Mouse (Mus musculus): ENCODE results near the gene Tnfaip8l2. TPM values are rescaled to one million over a fixed set of nuclear protein-coding genes. Genes with fewer than 3 reads are reported as not detected.

Gene Tnfaip8l2
- polyA plus RNA-seq, 1 experiment from 2014 or later, result 3.2 TPM

GRCm38 (mm10) chr3:95176500-95176899 lies 34.3 kb upstream of the Tnfaip8l2 start:
- Histone ChIP-seq H3K9me3 (ENCODE audit: control insufficient read depth, low read length) (no peaks in the 10 kb centered on the region), H3K27ac (ENCODE audit: low read depth) (no peak overlapping the region), H3K4me1 (replicated peaks; ENCODE audit: control insufficient read depth, insufficient read depth, low read length) (no peaks in the 10 kb centered on the region; the same call in 1 of the 2 replicates), H3K4me2 (ENCODE audit: low read length) (no peak overlapping the region), H3K4me3 (ENCODE audit: low read depth, low read length) (no peak overlapping the region), H3K36me3 (ENCODE audit: control insufficient read depth, insufficient read depth, low read length) (peaks cover 12% of the 10 kb centered on the region; the same call in 1 of the 2 replicates), H3K9ac (ENCODE audit: low read length) (no peak overlapping the region), H3K27me3 (replicated peaks; ENCODE audit: control insufficient read depth, insufficient read depth, low read length) (peaks cover 26% of the 10 kb centered on the region)
- no peak for ATAC-seq (replicated peaks; ENCODE audit: low FRiP score, low TSS enrichment, low read depth)
- 75% methylated on average over 3 of the region's 3 CpGs for WGBS
- DNase-seq (ENCODE audit: low spot score), result no peak

- H3K36me3 ChIP-seq (ENCODE audit: control insufficient read depth, insufficient read depth, low read length), result peaks cover 36% of the 10 kb centered on the region; the same call in 1 of the 2 replicates
- no peaks in the 10 kb centered on the region for H3K9me3 ChIP-seq (ENCODE audit: control insufficient read depth, low read length)
- DNase-seq (ENCODE audit: low spot score) (peak; percentile 97), ATAC-seq (replicated peaks; ENCODE audit: low FRiP score, low TSS enrichment, low read depth) (peak; percentile 34; the same call in 1 of the 2 replicates)
- peak overlapping the region; percentile 49 for H3K4me2 ChIP-seq (ENCODE audit: low read length)
- H3K9ac ChIP-seq (ENCODE audit: low read length), result no peak overlapping the region
- H3K27ac ChIP-seq (ENCODE audit: low read depth), result no peak overlapping the region
- no peaks in the 10 kb centered on the region; the same call in 1 of the 2 replicates for H3K4me1 ChIP-seq (replicated peaks; ENCODE audit: control insufficient read depth, insufficient read depth, low read length)
- 9% methylated on average over 16 of the region's 16 CpGs for WGBS
- H3K27me3 ChIP-seq (replicated peaks; ENCODE audit: control insufficient read depth, insufficient read depth, low read length), result peaks cover 34% of the 10 kb centered on the region
- no peak overlapping the region for H3K4me3 ChIP-seq (ENCODE audit: low read depth, low read length)
Measured at GRCm38 (mm10) chr3:95174011-95174592, 31.9 kb upstream of the Tnfaip8l2 start.

DNA sequence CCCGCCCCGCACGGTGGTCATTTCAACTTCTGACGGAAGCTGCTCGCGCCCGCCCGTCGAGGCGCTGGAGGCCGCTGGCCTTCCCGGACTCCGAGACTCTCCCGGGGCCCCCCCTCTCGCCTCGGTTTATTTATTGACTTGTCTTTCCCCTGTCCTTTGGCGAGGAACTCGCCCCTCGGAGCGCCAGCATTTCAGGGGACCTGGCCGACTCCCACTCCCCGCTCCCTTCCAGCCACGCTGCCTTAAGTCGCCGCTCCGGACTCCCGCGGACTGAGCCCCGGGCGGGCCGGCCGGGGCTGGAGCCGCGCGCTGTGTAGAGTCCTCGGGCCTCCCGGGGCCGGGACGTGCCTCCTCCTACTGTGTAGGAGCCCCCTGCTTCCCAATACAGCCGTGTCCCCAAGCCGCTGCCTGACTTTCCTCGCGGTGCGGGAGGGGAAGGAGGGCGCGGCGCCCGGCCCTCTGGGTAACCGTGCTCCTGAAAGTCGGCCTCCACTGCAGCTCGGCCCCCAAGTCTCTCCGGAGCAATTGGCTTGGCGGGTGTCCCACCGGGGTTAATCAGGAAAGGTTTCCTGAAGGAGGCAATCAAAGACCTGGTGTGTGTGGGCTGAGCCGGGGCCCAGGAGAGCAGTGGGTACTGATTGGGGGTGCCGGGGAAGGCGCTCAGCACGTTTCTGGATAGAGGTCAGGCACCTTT lies 31.2 kb upstream of the Tnfaip8l2 start:
- WGBS, result 16% methylated on average over 52 of the region's 58 CpGs
- H3K9ac ChIP-seq (ENCODE audit: low read length), result no peak overlapping the region; the same call in 1 of the 2 replicates
- H3K27ac ChIP-seq (ENCODE audit: low read depth), result no peak overlapping the region
- H3K27me3 ChIP-seq (replicated peaks; ENCODE audit: control insufficient read depth, insufficient read depth, low read length), result peaks cover 34% of the 10 kb centered on the region
- 0 out of 2 replicates have a peak, but pooled peaks have one; percentile 7 for ATAC-seq (replicated peaks; ENCODE audit: low FRiP score, low TSS enrichment, low read depth)
- H3K4me1 ChIP-seq (replicated peaks; ENCODE audit: control insufficient read depth, insufficient read depth, low read length), result no peaks in the 10 kb centered on the region; the same call in 1 of the 2 replicates
- peak; percentile 76 for DNase-seq (ENCODE audit: low spot score)
- no peaks in the 10 kb centered on the region for H3K9me3 ChIP-seq (ENCODE audit: control insufficient read depth, low read length)
- H3K4me3 ChIP-seq (ENCODE audit: low read depth, low read length), result peak overlapping the region; percentile 28; the same call in 1 of the 2 replicates
- H3K4me2 ChIP-seq (ENCODE audit: low read length), result peak overlapping the region; percentile 49
- H3K36me3 ChIP-seq (ENCODE audit: control insufficient read depth, insufficient read depth, low read length), result peaks cover 40% of the 10 kb centered on the region; the same call in 1 of the 2 replicates

DNA sequence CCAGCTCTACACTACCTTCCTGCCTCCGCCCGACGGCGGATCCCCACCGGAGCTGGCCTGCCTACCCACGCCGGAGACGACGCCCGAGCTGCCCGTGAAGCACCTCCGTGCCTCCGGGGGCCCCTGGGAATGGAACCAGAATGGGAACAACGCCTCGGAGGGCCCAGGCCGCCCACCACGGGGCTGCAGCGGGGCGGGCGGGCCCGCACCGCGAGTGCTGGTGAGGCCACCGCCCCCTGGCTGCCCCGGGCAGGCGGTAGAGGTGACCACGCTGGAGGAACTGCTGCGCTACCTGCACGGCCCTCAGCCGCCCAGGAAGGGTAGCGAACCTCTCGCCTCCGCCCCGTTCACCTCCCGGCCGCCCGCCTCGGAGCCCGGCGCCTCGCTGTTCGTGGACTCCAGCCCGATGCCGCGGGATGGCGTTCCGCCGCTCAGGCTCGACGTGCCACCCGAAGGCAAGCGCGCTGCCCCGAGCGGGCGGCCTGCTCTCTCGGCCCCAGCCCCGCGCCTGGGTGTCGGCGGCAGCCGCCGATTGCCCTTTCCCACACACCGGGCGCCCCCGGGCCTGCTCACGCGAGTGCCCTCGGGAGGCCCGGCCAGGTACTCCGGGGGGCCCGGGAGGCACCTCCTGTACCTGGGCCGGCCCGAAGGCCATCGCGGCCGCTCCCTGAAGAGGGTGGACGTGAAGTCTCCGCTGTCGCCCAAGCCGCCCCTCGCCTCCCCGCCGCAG lies 30.5 kb upstream of the Tnfaip8l2 start:
- 32% methylated on average over 78 of the region's 84 CpGs for WGBS
- Histone ChIP-seq H3K9ac (ENCODE audit: low read length) (no peak overlapping the region), H3K27me3 (replicated peaks; ENCODE audit: control insufficient read depth, insufficient read depth, low read length) (peaks cover 34% of the 10 kb centered on the region), H3K27ac (ENCODE audit: low read depth) (no peak overlapping the region), H3K36me3 (ENCODE audit: control insufficient read depth, insufficient read depth, low read length) (peaks cover 40% of the 10 kb centered on the region), H3K4me2 (ENCODE audit: low read length) (peak overlapping the region; percentile 49), H3K4me3 (ENCODE audit: low read depth, low read length) (peak overlapping the region; percentile 28; the same call in 1 of the 2 replicates), H3K4me1 (replicated peaks; ENCODE audit: control insufficient read depth, insufficient read depth, low read length) (no peaks in the 10 kb centered on the region; the same call in 1 of the 2 replicates), H3K9me3 (ENCODE audit: control insufficient read depth, low read length) (no peaks in the 10 kb centered on the region)
- no peak; the same call in 1 of the 2 replicates for ATAC-seq (replicated peaks; ENCODE audit: low FRiP score, low TSS enrichment, low read depth)
- peak; percentile 56 for DNase-seq (ENCODE audit: low spot score)

- 78% methylated on average over 6 of the region's 6 CpGs for WGBS
- Histone ChIP-seq H3K9me3 (ENCODE audit: control insufficient read depth, low read length) (no peaks in the 10 kb centered on the region), H3K9ac (ENCODE audit: low read length) (no peak overlapping the region), H3K4me1 (replicated peaks; ENCODE audit: control insufficient read depth, insufficient read depth, low read length) (no peaks in the 10 kb centered on the region; the same call in 1 of the 2 replicates), H3K36me3 (ENCODE audit: control insufficient read depth, insufficient read depth, low read length) (peaks cover 54% of the 10 kb centered on the region), H3K4me3 (ENCODE audit: low read depth, low read length) (no peak overlapping the region), H3K27ac (ENCODE audit: low read depth) (no peak overlapping the region), H3K4me2 (ENCODE audit: low read length) (no peak overlapping the region), H3K27me3 (replicated peaks; ENCODE audit: control insufficient read depth, insufficient read depth, low read length) (peaks cover 34% of the 10 kb centered on the region)
- no peak for ATAC-seq (replicated peaks; ENCODE audit: low FRiP score, low TSS enrichment, low read depth)
- no peak for DNase-seq (ENCODE audit: low spot score)
Measured at GRCm38 (mm10) chr3:95171105-95171504, 28.9 kb upstream of the Tnfaip8l2 start.

GRCm38 (mm10) chr3:95169996-95170395 lies 27.8 kb upstream of the Tnfaip8l2 start:
- no peak overlapping the region for H3K4me3 ChIP-seq (ENCODE audit: low read depth, low read length)
- no peak overlapping the region for H3K27ac ChIP-seq (ENCODE audit: low read depth)
- H3K4me2 ChIP-seq (ENCODE audit: low read length), result no peak overlapping the region
- no peaks in the 10 kb centered on the region for H3K9me3 ChIP-seq (ENCODE audit: control insufficient read depth, low read length)
- ATAC-seq (replicated peaks; ENCODE audit: low FRiP score, low TSS enrichment, low read depth) (no peak), DNase-seq (ENCODE audit: low spot score) (no peak)
- H3K36me3 ChIP-seq (ENCODE audit: control insufficient read depth, insufficient read depth, low read length), result peaks cover 58% of the 10 kb centered on the region
- no peak overlapping the region for H3K9ac ChIP-seq (ENCODE audit: low read length)
- H3K27me3 ChIP-seq (replicated peaks; ENCODE audit: control insufficient read depth, insufficient read depth, low read length), result peaks cover 34% of the 10 kb centered on the region
- WGBS, result 90% methylated on average over 10 of the region's 10 CpGs
- no peaks in the 10 kb centered on the region; the same call in 1 of the 2 replicates for H3K4me1 ChIP-seq (replicated peaks; ENCODE audit: control insufficient read depth, insufficient read depth, low read length)

GRCm38 (mm10) chr3:95164840-95165239 lies 22.7 kb upstream of the Tnfaip8l2 start:
- WGBS, result 81% methylated on average over 5 of the region's 5 CpGs
- Histone ChIP-seq H3K9ac (ENCODE audit: low read length) (no peak overlapping the region), H3K9me3 (ENCODE audit: control insufficient read depth, low read length) (no peaks in the 10 kb centered on the region), H3K27ac (ENCODE audit: low read depth) (no peak overlapping the region), H3K36me3 (ENCODE audit: control insufficient read depth, insufficient read depth, low read length) (peaks cover 30% of the 10 kb centered on the region), H3K4me2 (ENCODE audit: low read length) (no peak overlapping the region), H3K4me1 (replicated peaks; ENCODE audit: control insufficient read depth, insufficient read depth, low read length) (peaks cover 23% of the 10 kb centered on the region), H3K4me3 (ENCODE audit: low read depth, low read length) (no peak overlapping the region), H3K27me3 (replicated peaks; ENCODE audit: control insufficient read depth, insufficient read depth, low read length) (no peaks in the 10 kb centered on the region)
- ATAC-seq (replicated peaks; ENCODE audit: low FRiP score, low TSS enrichment, low read depth) (no peak), DNase-seq (ENCODE audit: low spot score) (no peak)

DNA sequence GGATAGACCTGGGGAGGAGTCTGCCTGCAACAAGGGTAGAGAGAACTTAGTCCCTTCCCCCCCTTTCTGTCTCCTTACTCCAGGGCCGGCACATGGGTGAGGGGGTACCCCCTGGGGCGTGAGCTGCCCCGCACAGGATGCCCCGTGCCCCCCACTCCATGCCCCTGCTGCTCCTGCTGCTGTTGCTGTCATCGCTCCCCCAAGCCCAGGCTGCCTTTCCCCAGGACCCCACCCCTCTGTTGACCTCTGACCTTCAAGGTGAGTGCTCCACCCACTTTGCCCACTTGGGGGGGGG lies 22.0 kb upstream of the Tnfaip8l2 start:
- Histone ChIP-seq H3K4me1 (replicated peaks; ENCODE audit: control insufficient read depth, insufficient read depth, low read length) (peaks cover 28% of the 10 kb centered on the region), H3K9ac (ENCODE audit: low read length) (no peak overlapping the region)
- WGBS, result 76% methylated on average over 4 of the region's 5 CpGs

More for the DNA sequence above, 22.0 kb upstream of the Tnfaip8l2 start:
- peaks cover 23% of the 10 kb centered on the region for H3K36me3 ChIP-seq (ENCODE audit: control insufficient read depth, insufficient read depth, low read length)
- ATAC-seq (replicated peaks; ENCODE audit: low FRiP score, low TSS enrichment, low read depth), result no peak
- H3K4me3 ChIP-seq (ENCODE audit: low read depth, low read length), result no peak overlapping the region
- no peak overlapping the region for H3K27ac ChIP-seq (ENCODE audit: low read depth)
- no peak for DNase-seq (ENCODE audit: low spot score)
- H3K9me3 ChIP-seq (ENCODE audit: control insufficient read depth, low read length), result no peaks in the 10 kb centered on the region
- H3K27me3 ChIP-seq (replicated peaks; ENCODE audit: control insufficient read depth, insufficient read depth, low read length), result no peaks in the 10 kb centered on the region
- no peak overlapping the region for H3K4me2 ChIP-seq (ENCODE audit: low read length)

Data from intestine, embryonic 14.5 days (tissue).